Mouse (Mus musculus): ENCODE measurements around the gene Grm8.

Grm8 gene

GRCm38 (mm10) chr6:28135001-28135401 lies at the start of gene Grm8:
TSS of gene Grm8 (minus strand) at chr6:28135178.
- in situ Hi-C loops (cut with MboI, MseI) = loop anchor here (10.0 kb wide), 1 partner anchor 480 kb away; no protein-coding TSS in a partner anchor

GRCm38 (mm10) chr6:28169851-28170539 lies 35.0 kb upstream of the Grm8 start:
- in situ Hi-C loops (cut with MboI, MseI) = no loop called here

- in situ Hi-C loops (cut with MboI, MseI) = no loop called here
These were observed 25.4 kb upstream of the Grm8 start for GRCm38 (mm10) chr6:28160399-28160798.

- in situ Hi-C loops (cut with MboI, MseI) = no loop called here
These were observed 11.5 kb upstream of the Grm8 start for GRCm38 (mm10) chr6:28146445-28146844.

- in situ Hi-C loops (cut with MboI, MseI) = no loop called here
These were observed 7.4 kb upstream of the Grm8 start for GRCm38 (mm10) chr6:28142332-28142731.

- in situ Hi-C loops (cut with MboI, MseI) = loop anchor here (10.0 kb wide), 1 partner anchor 481 kb away; no protein-coding TSS in a partner anchor
These were observed 644 bp upstream of the Grm8 start for GRCm38 (mm10) chr6:28135411-28136233.

GRCm38 (mm10) chr6:28134251-28134801 lies 652 bp downstream of the Grm8 start:
- in situ Hi-C loops (cut with MboI, MseI) = loop anchor here (10.0 kb wide), 1 partner anchor 480 kb away; no protein-coding TSS in a partner anchor

GRCm38 (mm10) chr6:28133206-28134063 lies 1.5 kb downstream of the Grm8 start:
- in situ Hi-C loops (cut with MboI, MseI) = loop anchor here (10.0 kb wide), 1 partner anchor 479 kb away; no protein-coding TSS in a partner anchor

GRCm38 (mm10) chr6:28132056-28132455 lies 2.9 kb downstream of the Grm8 start:
- in situ Hi-C loops (cut with MboI, MseI) = loop anchor here (10.0 kb wide), 1 partner anchor 477 kb away; no protein-coding TSS in a partner anchor

- in situ Hi-C loops (cut with MboI, MseI) = no loop called here
These were observed 6.1 kb downstream of the Grm8 start for GRCm38 (mm10) chr6:28128871-28129270.

GRCm38 (mm10) chr6:28115519-28115918 lies 19.5 kb downstream of the Grm8 start:
- in situ Hi-C loops (cut with MboI, MseI) = no loop called here

- in situ Hi-C loops (cut with MboI, MseI) = no loop called here
These were observed 20.1 kb downstream of the Grm8 start for GRCm38 (mm10) chr6:28114916-28115315.

GRCm38 (mm10) chr6:28111551-28111950 lies 23.4 kb downstream of the Grm8 start:
- in situ Hi-C loops (cut with MboI, MseI) = no loop called here

GRCm38 (mm10) chr6:28102608-28103316 lies 32.2 kb downstream of the Grm8 start:
- in situ Hi-C loops (cut with MboI, MseI) = no loop called here

GRCm38 (mm10) chr6:28100001-28100400 lies 35.0 kb downstream of the Grm8 start:
- in situ Hi-C loops (cut with MboI, MseI) = no loop called here

GRCm38 (mm10) chr6:28092511-28092910 lies 42.5 kb downstream of the Grm8 start:
- in situ Hi-C loops (cut with MboI, MseI) = no loop called here

GRCm38 (mm10) chr6:28091836-28092235 lies 43.1 kb downstream of the Grm8 start:
- in situ Hi-C loops (cut with MboI, MseI) = no loop called here

- in situ Hi-C loops (cut with MboI, MseI) = no loop called here
These were observed 44.0 kb downstream of the Grm8 start for GRCm38 (mm10) chr6:28090981-28091380.

- in situ Hi-C loops (cut with MboI, MseI) = no loop called here
These were observed 59.4 kb downstream of the Grm8 start for GRCm38 (mm10) chr6:28075534-28075933.

GRCm38 (mm10) chr6:28074470-28074869 lies 60.5 kb downstream of the Grm8 start:
- in situ Hi-C loops (cut with MboI, MseI) = no loop called here

GRCm38 (mm10) chr6:28051966-28052365 lies 83.0 kb downstream of the Grm8 start:
- in situ Hi-C loops (cut with MboI, MseI) = no loop called here

All from regulatory T cell (primary cell).